Mouse (Mus musculus): ENCODE measurements around the gene Gm973.

Gene Gm973

GRCm38 (mm10) chr1:59542231-59542630 lies 26.2 kb downstream of the Gm973 start:
- no peak for DNase-seq (ENCODE audit: low spot score in 2 of 2)

GRCm38 (mm10) chr1:59543911-59544310 lies 27.8 kb downstream of the Gm973 start:
- DNase-seq (ENCODE audit: low spot score in 2 of 2), result peak in 1 of 2 experiments; percentile 42

- no peak for DNase-seq (ENCODE audit: low spot score in 2 of 2)
These were observed 32.4 kb downstream of the Gm973 start for GRCm38 (mm10) chr1:59548486-59548885.

- DNase-seq (ENCODE audit: low spot score in 2 of 2), result no peak
These were observed 33.1 kb downstream of the Gm973 start for GRCm38 (mm10) chr1:59549036-59549675.

GRCm38 (mm10) chr1:59550227-59550626 lies 34.2 kb downstream of the Gm973 start:
- no peak for DNase-seq (ENCODE audit: low spot score in 2 of 2)

GRCm38 (mm10) chr1:59550996-59551395 lies 34.9 kb downstream of the Gm973 start:
- DNase-seq (ENCODE audit: low spot score in 2 of 2), result no peak

- DNase-seq (ENCODE audit: low spot score in 2 of 2), result no peak
These were observed 37.6 kb downstream of the Gm973 start for GRCm38 (mm10) chr1:59553708-59554107.

GRCm38 (mm10) chr1:59563581-59563980 lies 47.5 kb downstream of the Gm973 start:
- no peak for DNase-seq (ENCODE audit: low spot score in 2 of 2)

- no peak for DNase-seq (ENCODE audit: low spot score in 2 of 2)
These were observed 49.7 kb downstream of the Gm973 start for GRCm38 (mm10) chr1:59565804-59566203.

- DNase-seq (ENCODE audit: low spot score in 2 of 2), result no peak
These were observed 50.2 kb downstream of the Gm973 start for GRCm38 (mm10) chr1:59566281-59566680.

GRCm38 (mm10) chr1:59566926-59567325 lies 50.9 kb downstream of the Gm973 start:
- DNase-seq (ENCODE audit: low spot score in 2 of 2), result no peak

- DNase-seq (ENCODE audit: low spot score in 2 of 2), result no peak
These were observed 51.5 kb downstream of the Gm973 start for GRCm38 (mm10) chr1:59567521-59567920.

GRCm38 (mm10) chr1:59568283-59568682 lies 52.2 kb downstream of the Gm973 start:
- no peak for DNase-seq (ENCODE audit: low spot score in 2 of 2)

- DNase-seq (ENCODE audit: low spot score in 2 of 2), result no peak
These were observed 53.2 kb downstream of the Gm973 start for GRCm38 (mm10) chr1:59569301-59569700.

GRCm38 (mm10) chr1:59570767-59571166 lies 54.7 kb downstream of the Gm973 start:
- DNase-seq (ENCODE audit: low spot score in 2 of 2), result no peak

- DNase-seq (ENCODE audit: low spot score in 2 of 2), result no peak
These were observed 55.4 kb downstream of the Gm973 start for GRCm38 (mm10) chr1:59571502-59571901.

GRCm38 (mm10) chr1:59573843-59574242 lies 57.8 kb downstream of the Gm973 start:
- DNase-seq (ENCODE audit: low spot score in 2 of 2), result no peak

- DNase-seq (ENCODE audit: low spot score in 2 of 2), result no peak
These were observed 58.5 kb downstream of the Gm973 start for GRCm38 (mm10) chr1:59574262-59575187.

GRCm38 (mm10) chr1:59578770-59579169 lies 62.7 kb downstream of the Gm973 start:
- no peak for DNase-seq (ENCODE audit: low spot score in 2 of 2)

GRCm38 (mm10) chr1:59579327-59579726 lies 63.3 kb downstream of the Gm973 start:
- DNase-seq (ENCODE audit: low spot score in 2 of 2), result no peak

GRCm38 (mm10) chr1:59580131-59580751 lies 64.2 kb downstream of the Gm973 start:
- peak in 1 of 2 experiments; percentile 40 for DNase-seq (ENCODE audit: low spot score in 2 of 2)

- no peak for DNase-seq (ENCODE audit: low spot score in 2 of 2)
These were observed 64.8 kb downstream of the Gm973 start for GRCm38 (mm10) chr1:59580880-59581279.
